Mouse (Mus musculus): ENCODE results near the gene Olfr1272.
"Not testable (repeated sequence)": the region's sequence is repeated elsewhere in the genome, so short reads cannot be mapped to it uniquely, and the experiment has no call there.

Olfr1272 gene

DNA sequence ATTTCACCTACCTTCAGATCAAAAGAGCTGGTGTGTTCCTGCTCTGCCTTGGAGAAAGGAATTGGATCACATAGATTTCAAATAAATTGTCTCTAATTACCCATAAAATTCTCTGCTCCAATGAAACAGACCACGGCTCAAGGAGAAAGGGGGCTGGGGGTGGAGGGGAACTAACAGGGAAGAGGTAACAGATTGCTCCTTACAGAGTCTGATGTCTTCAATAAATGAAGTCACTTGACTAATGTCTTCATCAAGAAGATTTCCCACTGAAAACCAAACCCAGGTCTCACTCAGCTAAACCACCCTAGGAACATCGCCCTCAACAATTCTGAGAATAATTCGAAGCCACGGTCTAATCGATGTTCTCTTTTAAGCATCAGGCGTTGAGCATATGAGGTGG lies at the start of gene Olfr1272:
Gene Olfr1272 (minus strand): TSS at position 101 of the 400 bp plus-strand sequence.
- no peak for DNase-seq (ENCODE audit: low spot score)

DNA sequence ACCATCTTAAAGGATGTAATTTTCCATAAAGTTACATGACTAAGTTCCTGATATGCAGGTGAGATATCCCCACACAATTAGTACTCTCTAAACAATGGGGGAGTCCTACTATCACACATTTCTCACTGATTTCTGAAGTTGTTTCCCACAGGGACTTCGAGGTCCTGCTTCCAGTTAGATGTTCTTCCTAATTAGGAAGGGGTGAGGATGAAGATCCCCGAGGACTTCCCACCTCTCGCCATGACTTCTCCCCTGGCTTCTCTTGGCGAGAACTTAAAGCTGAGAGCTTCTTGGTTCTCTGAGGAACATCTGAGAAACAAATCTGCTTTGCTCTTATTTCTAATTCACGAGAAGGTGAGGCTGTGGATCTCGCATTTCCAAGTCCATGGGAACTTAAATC lies 29.3 kb upstream of the Olfr1272 start, which contains the start of gene Gm13769:
Gene Gm13769 (plus strand): TSS at position 301 of the 400 bp plus-strand sequence.
- not testable (repeated sequence) for DNase-seq (ENCODE audit: low spot score)

DNA sequence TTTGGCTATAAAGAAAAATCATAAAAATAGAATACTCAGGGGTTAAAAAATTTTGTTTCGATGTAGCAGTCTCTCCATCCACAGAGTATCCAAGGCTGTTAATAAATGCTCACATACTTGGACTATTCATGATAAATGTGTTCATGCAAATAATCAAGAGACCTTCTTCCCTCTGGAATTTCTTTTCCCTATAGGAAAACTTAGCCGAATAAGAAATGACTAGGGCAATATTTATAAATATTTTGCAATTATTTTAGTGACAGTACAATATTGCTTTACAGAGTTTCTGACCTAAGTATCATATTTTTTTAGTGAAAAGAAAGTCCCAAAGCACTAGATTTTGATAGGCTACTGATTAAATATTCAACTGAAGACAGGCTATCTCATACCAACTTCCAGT lies 21.7 kb downstream of the Olfr1272 start, which contains the start of gene Olfr1271:
Gene Olfr1271 (minus strand): TSS at position 101 of the 400 bp plus-strand sequence.
- DNase-seq (ENCODE audit: low spot score), result no peak

DNA sequence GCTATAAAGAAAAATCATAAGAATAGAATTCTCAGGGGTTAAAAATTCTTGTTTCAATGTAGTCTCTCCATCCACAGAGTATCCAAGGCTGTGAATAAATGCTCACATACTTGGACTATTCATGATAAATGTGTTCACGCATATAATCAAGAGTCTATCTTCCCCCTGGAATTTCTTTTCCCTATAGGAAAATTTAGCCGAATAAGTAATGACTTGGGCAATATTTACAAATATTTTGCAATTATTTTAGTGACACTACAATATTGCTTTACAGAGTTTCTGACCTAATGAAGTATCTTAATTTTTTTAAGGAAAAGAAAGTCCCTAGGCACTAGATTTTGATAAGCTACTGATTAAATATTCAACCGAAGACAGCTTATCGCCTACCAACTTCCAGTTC lies 35.1 kb downstream of the Olfr1272 start, which contains the start of gene Olfr142:
Gene Olfr142 (minus strand): TSS at position 101 of the 400 bp plus-strand sequence.
- DNase-seq (ENCODE audit: low spot score), result no peak
